Mouse (Mus musculus) lung, adult 2 months (tissue): ENCODE measurements around the gene Zfand2a.

Experiments used
- CTCF ChIP-seq: fragments of 200-500 bp; IDR thresholded peaks from 2 replicates; pipeline ENCODE4 v1.5.1; 2011; ENCODE audit warnings: mild to moderate bottlenecking, low read length, control low read depth; ENCODE audit not compliant: insufficient read depth
- POLR2A ChIP-seq: fragments of 200-500 bp; IDR thresholded peaks from 2 replicates; pipeline ENCODE4 v1.6.1; 2011; ENCODE audit warnings: low read depth, mild to moderate bottlenecking, control low read depth, low read length, borderline replicate concordance; ENCODE audit errors: extremely low read depth

DNA sequence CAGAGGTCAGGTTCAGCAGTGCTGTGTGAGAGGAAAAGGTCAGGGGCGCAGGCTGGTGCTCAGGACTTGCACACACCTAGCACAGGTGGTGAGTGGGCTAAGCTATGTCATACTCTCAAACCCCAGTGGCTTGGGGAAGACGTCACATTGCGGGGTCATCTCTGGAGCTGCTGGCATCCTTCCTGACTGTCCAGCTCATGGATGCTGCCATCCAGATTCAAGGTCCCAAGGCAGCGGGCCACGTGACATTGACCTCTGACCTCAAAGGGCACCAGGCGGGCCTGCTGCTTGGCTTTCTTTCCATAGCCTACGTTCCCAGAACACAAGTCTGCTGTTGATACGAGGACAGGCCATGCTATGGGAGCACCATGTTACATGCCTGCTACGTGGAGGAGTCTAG is 57.3 kb downstream of the Zfand2a start:
- no peak for TF ChIP-seq CTCF
- TF ChIP-seq POLR2A: no peak
